Mouse (Mus musculus) intestine, embryonic 16.5 days (tissue): Measurements from ENCODE around the gene Jag2. TPM values are rescaled to one million over a fixed set of nuclear protein-coding genes. Genes with fewer than 3 reads are reported as not detected.

Experiments
- microRNA-seq: library from miRNA; unstranded; fragments of <30 nt; microRNA quantifications from one replicate; pipeline ENCODE4, GENCODE M21; 2016
- polyA plus RNA-seq: library from polyadenylated mRNA; unstranded; fragments of >200 nt; fragmentation: Nextera tagmentation; extraction: Ambion mirVana; gene quantifications from 2 replicates; pipeline ENCODE4 v1.2.1, GENCODE M21; 2015

Jag2 gene
- polyA plus RNA-seq, 1 experiment from 2014 or later, result 2.2 TPM

Small RNA genes within 50 kb of the gene (microRNA-seq; reads per million reads assigned to microRNA genes)
- gene Mir6941, result not detected

Other genes with a start within 250 kb of the Jag2 start
- 12.4 and 13.2 TPM in 2 replicates for gene Cep170b, start 209.3 kb downstream of the Jag2 start, polyA plus RNA-seq
- gene Pld4, start 169.1 kb downstream of the Jag2 start, polyA plus RNA-seq, result 12.2 and 13.0 TPM in 2 replicates
- gene Ahnak2, start 127.1 kb downstream of the Jag2 start, polyA plus RNA-seq, result 2.3 and 2.8 TPM in 2 replicates
- gene Clba1, start 120.8 kb downstream of the Jag2 start, polyA plus RNA-seq, result 3.4 and 4.1 TPM in 2 replicates
- gene Cdca4, start 100.4 kb downstream of the Jag2 start, polyA plus RNA-seq, result 69.2 and 79.6 TPM in 2 replicates
- 0.40 and 0.48 TPM in 2 replicates for gene Gpr132, start 61.5 kb downstream of the Jag2 start, polyA plus RNA-seq
- gene Nudt14, start 12.3 kb upstream of the Jag2 start, polyA plus RNA-seq, result 100 and 102 TPM in 2 replicates
- 20.2 and 20.9 TPM in 2 replicates for gene Btbd6, start 46.7 kb upstream of the Jag2 start, polyA plus RNA-seq
- gene Brf1, start 70.9 kb upstream of the Jag2 start, polyA plus RNA-seq, result 36.5 and 41.6 TPM in 2 replicates
- gene Pacs2, start 84.7 kb upstream of the Jag2 start, polyA plus RNA-seq, result 7.3 and 9.8 TPM in 2 replicates
- not detected in 2 replicates for gene Tex22, start 144.7 kb upstream of the Jag2 start, polyA plus RNA-seq
- gene Mta1, start 168.5 kb upstream of the Jag2 start, polyA plus RNA-seq, result 8.0 TPM in 2 replicates
- gene Crip2, start 210.5 kb upstream of the Jag2 start, polyA plus RNA-seq, result 124 and 130 TPM in 2 replicates
- 489 and 523 TPM in 2 replicates for gene Crip1, start 216.5 kb upstream of the Jag2 start, polyA plus RNA-seq
- 21.4 and 22.7 TPM in 2 replicates for gene Tedc1, start 226.6 kb upstream of the Jag2 start, polyA plus RNA-seq